Mouse (Mus musculus) CH12.LX (cell line): ENCODE results near the gene Fchsd2. TPM values are rescaled to one million over a fixed set of nuclear protein-coding genes. Genes with fewer than 3 reads are reported as not detected.
A peak's percentile ranks its signal among the peaks of the same experiment; 100 is the strongest.

Experiments
- DNase-seq: peaks from one replicate; pipeline ENCODE4 v3.0.0-alpha.2; 2013; ENCODE audit errors: extremely low read depth
- H3K27ac ChIP-seq: 2 replicates; pipeline ENCODE4 v1.5.1; 2012; ENCODE audit warnings: low read depth, mild to moderate bottlenecking, control low read depth, moderate library complexity; ENCODE audit not compliant: insufficient read depth
- H3K27me3 ChIP-seq: replicated peaks from 2 replicates; pipeline ENCODE3; 2012; ENCODE audit warnings: inconsistent platforms
- H3K36me3 ChIP-seq, 2 experiments: replicated peaks in 1 of 2; 2 replicates each; pipeline versions ENCODE3 to v1.6.1; 2012; ENCODE audit warnings: inconsistent platforms in 1 of 2, low read length in 1 of 2, mild to moderate bottlenecking in 1 of 2, mixed read lengths in 1 of 2, moderate library complexity in 1 of 2; ENCODE audit not compliant: control insufficient read depth in 1 of 2, insufficient read depth in 1 of 2
- H3K4me1 ChIP-seq, 2 experiments: 2 replicates each; pipeline ENCODE4 v1.6.1; 2012; ENCODE audit warnings: inconsistent platforms in 1 of 2, moderate library complexity in 1 of 2; ENCODE audit not compliant: insufficient read depth in 2 of 2, control insufficient read depth in 1 of 2
- H3K4me2 ChIP-seq: 2 replicates; pipeline ENCODE4 v1.6.1; 2012; ENCODE audit warnings: low read depth, mild to moderate bottlenecking, control low read depth; ENCODE audit not compliant: poor library complexity, insufficient read depth, severe bottlenecking
- H3K4me3 ChIP-seq, 3 experiments: fragments of 150-350 bp in 1 of 3; sonication (generic) in 1 of 3; replicated peaks in 1 of 3; 2 replicates each; pipeline versions ENCODE3 to v1.5.1; 2011 to 2012; ENCODE audit warnings: low read depth in 2 of 3, low read length in 2 of 3, mild to moderate bottlenecking in 2 of 3, moderate library complexity in 2 of 3, control low read depth in 1 of 3, improper control_type of control experiment in 1 of 3, inconsistent platforms in 1 of 3, mixed read lengths in 1 of 3; ENCODE audit not compliant: poor library complexity in 1 of 3
- H3K79me2 ChIP-seq: replicated peaks from 2 replicates; pipeline ENCODE4 v1.6.1; 2012; ENCODE audit warnings: mild to moderate bottlenecking, moderate library complexity; ENCODE audit not compliant: control insufficient read depth, poor library complexity, insufficient read depth, severe bottlenecking; ENCODE audit errors: extremely low read depth
- H3K9ac ChIP-seq: 2 replicates; pipeline ENCODE4 v1.6.1; 2012; ENCODE audit warnings: low read depth, mild to moderate bottlenecking, control low read depth, moderate library complexity; ENCODE audit not compliant: insufficient read depth
- H3K9me3 ChIP-seq: replicated peaks from 2 replicates; pipeline ENCODE3; 2012; ENCODE audit warnings: low read length, inconsistent platforms, mixed read lengths
- BHLHE40 ChIP-seq: IDR thresholded peaks from 2 replicates; pipeline ENCODE4 v1.6.1; 2011; ENCODE audit warnings: mild to moderate bottlenecking, low read depth, low read length, improper control_type of control experiment
- CHD1 ChIP-seq: IDR thresholded peaks from 2 replicates; pipeline ENCODE4 v1.6.1; 2012; ENCODE audit warnings: low read depth, low read length, improper control_type of control experiment, inconsistent platforms
- CHD2 ChIP-seq: IDR thresholded peaks from 2 replicates; pipeline ENCODE4 v1.6.1; 2011; ENCODE audit warnings: low read length, improper control_type of control experiment
- ETS1 ChIP-seq: conservative IDR thresholded peaks from 2 replicates; pipeline ENCODE4 v1.6.1; 2012; ENCODE audit warnings: low read depth, mild to moderate bottlenecking, inconsistent platforms, low read length, improper control_type of control experiment, moderate library complexity
- GABPA ChIP-seq: IDR thresholded peaks from 2 replicates; pipeline ENCODE4 v1.6.1; 2012; ENCODE audit warnings: low read depth, low read length, improper control_type of control experiment, inconsistent platforms; ENCODE audit not compliant: insufficient replicate concordance
- HCFC1 ChIP-seq: IDR thresholded peaks from 2 replicates; pipeline ENCODE4 v1.6.1; 2012; ENCODE audit warnings: low read depth, mild to moderate bottlenecking, inconsistent platforms, low read length, improper control_type of control experiment
- IRF4 ChIP-seq: IDR thresholded peaks from 2 replicates; pipeline ENCODE4 v1.6.1; 2014; ENCODE audit warnings: low read depth, mild to moderate bottlenecking, inconsistent platforms, low read length, improper control_type of control experiment
- JUN ChIP-seq: IDR thresholded peaks from 2 replicates; pipeline ENCODE4 v1.6.1; 2011; ENCODE audit warnings: low read depth, mild to moderate bottlenecking, low read length, improper control_type of control experiment, moderate library complexity; ENCODE audit not compliant: insufficient read depth
- MXI1 ChIP-seq: IDR thresholded peaks from 2 replicates; pipeline ENCODE4 v1.6.1; 2011; ENCODE audit warnings: mild to moderate bottlenecking, low read depth, low read length, improper control_type of control experiment
- NELFE ChIP-seq: IDR thresholded peaks from 2 replicates; pipeline ENCODE4 v1.6.1; 2011; ENCODE audit warnings: low read depth, low read length, improper control_type of control experiment
- NRF1 ChIP-seq: IDR thresholded peaks from 2 replicates; pipeline ENCODE4 v1.6.1; 2014; ENCODE audit warnings: low read depth, mild to moderate bottlenecking, inconsistent platforms, low read length, improper control_type of control experiment, moderate library complexity
- PAX5 ChIP-seq: IDR thresholded peaks from 2 replicates; pipeline ENCODE4 v1.6.1; 2012; ENCODE audit warnings: low read length, inconsistent platforms, mixed read lengths
- POLR2A ChIP-seq: IDR thresholded peaks from 2 replicates; pipeline ENCODE4 v1.6.1; 2011; ENCODE audit warnings: low read depth, mild to moderate bottlenecking, improper control_type of control experiment, low read length
- POLR2AphosphoS2 ChIP-seq: IDR thresholded peaks from 2 replicates; pipeline ENCODE4 v1.6.1; 2011; ENCODE audit warnings: low read depth, low read length, improper control_type of control experiment
- SIN3A ChIP-seq: IDR thresholded peaks from 2 replicates; pipeline ENCODE4 v1.6.1; 2012; ENCODE audit warnings: low read length, improper control_type of control experiment, inconsistent platforms
- SMC3 ChIP-seq: IDR thresholded peaks from 2 replicates; pipeline ENCODE4 v1.6.1; 2011; ENCODE audit warnings: low read depth, low read length, improper control_type of control experiment
- TBP ChIP-seq: conservative IDR thresholded peaks from 2 replicates; pipeline ENCODE4 v1.6.1; 2011; ENCODE audit warnings: low read depth, low read length, improper control_type of control experiment
- UBTF ChIP-seq: IDR thresholded peaks from 2 replicates; pipeline ENCODE4 v1.6.1; 2012; ENCODE audit warnings: low read depth, mild to moderate bottlenecking, inconsistent platforms, low read length, improper control_type of control experiment, moderate library complexity
- USF1 ChIP-seq: IDR thresholded peaks from 2 replicates; pipeline ENCODE4 v1.6.1; 2014; ENCODE audit warnings: low read depth, mild to moderate bottlenecking, inconsistent platforms, low read length, improper control_type of control experiment
- USF2 ChIP-seq: conservative IDR thresholded peaks from 2 replicates; pipeline ENCODE4 v1.6.1; 2011; ENCODE audit warnings: low read depth, low read length, improper control_type of control experiment
- ZMIZ1 ChIP-seq: IDR thresholded peaks from 2 replicates; pipeline ENCODE4 v1.6.1; 2012; ENCODE audit warnings: low read depth, mild to moderate bottlenecking, inconsistent platforms, low read length, improper control_type of control experiment
- ZNF384 ChIP-seq: IDR thresholded peaks from 2 replicates; pipeline ENCODE4 v1.6.1; 2012; ENCODE audit warnings: low read depth, low read length, improper control_type of control experiment, inconsistent platforms
- dilution Hi-C: fragments of 300-500 bp; cut with MboI; formaldehyde crosslinking; loops from 2 replicates; pipeline ENCODE4 v1.14.3; 2020; ENCODE audit warnings: low sequenced_read_pairs; ENCODE audit not compliant: extremely low pct_unique_long_range_greater_than_20kb, extremely low pct_ligation_motif_present
- in situ Hi-C: fragments of 300-500 bp; cut with MboI; formaldehyde crosslinking; loops from 3 replicates; pipeline ENCODE4 v1.14.3; 2019; ENCODE audit warnings: low sequenced_read_pairs, low pct_ligation_motif_present, low pct_unique_long_range_greater_than_20kb, mixed read lengths
- polyA plus RNA-seq: library from polyadenylated mRNA; unstranded; fragments of >175 nt; gene quantifications from 2 replicates; pipeline ENCODE4 v1.2.1, GENCODE M21; 2012; ENCODE audit warnings: low read depth; ENCODE audit not compliant: insufficient read length
- total RNA-seq, 2 experiments: library from RNA; depleted of rRNA; stranded (reverse); fragments of 300-350 nt in 1 of 2; fragments of >200 nt in 1 of 2; gene quantifications; 2 replicates each; pipeline ENCODE4 v1.2.3; 2012 to 2014

The Fchsd2 gene
- total and polyA plus RNA-seq, 3 experiments, result 23.8 to 38.2 (median 25.5) TPM

DNA sequence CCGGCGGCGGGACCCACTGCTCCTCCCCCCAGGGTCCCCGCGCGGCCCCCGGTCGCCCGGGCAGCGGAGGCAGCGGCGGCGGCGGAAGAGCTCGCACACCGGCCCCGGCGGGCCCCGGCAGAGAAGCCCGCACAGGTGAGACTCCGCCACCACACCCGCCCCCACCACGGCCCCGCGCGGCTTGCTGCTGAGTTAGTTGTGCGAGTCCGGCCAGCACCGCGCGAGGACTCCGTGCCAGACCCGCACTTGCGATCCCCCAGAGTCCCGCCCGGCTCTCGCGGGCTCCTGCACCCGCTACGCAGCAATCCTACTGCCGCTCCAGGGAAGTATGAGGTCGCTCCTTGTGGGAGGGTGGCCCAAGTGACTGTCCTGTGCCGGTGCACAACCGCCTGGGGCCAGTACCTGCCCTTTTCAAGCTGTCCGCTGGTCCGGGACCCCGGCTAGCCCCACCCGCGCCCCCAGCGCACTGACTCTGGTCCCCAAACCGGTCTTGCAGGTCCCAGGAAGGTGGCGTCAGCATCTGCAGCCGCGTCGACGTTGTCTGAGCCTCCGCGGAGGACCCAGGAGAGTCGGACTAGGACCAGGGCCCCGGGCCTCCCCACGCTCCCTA is 228.7 kb downstream of the Fchsd2 start:
- Histone ChIP-seq H3K36me3 (no peaks in the 10 kb centered on the region), H3K9me3 (no peaks in the 10 kb centered on the region), H3K4me3 (peak overlapping the region; percentile 30 to 66 (median 46)), H3K9ac (peak overlapping the region; percentile 57), H3K27me3 (peaks cover 47% of the 10 kb centered on the region), H3K4me1 (peaks cover 15 to 21% of the 10 kb centered on the region in 2 experiments), H3K4me2 (peak overlapping the region; percentile 97), H3K79me2 (no peaks in the 10 kb centered on the region), H3K27ac (no peak overlapping the region)
- dilution Hi-C loops (no loop called here), in situ Hi-C loops (no loop called here)
- TF ChIP-seq NRF1 (no peak), POLR2AphosphoS2 (no peak), ZNF384 (no peak), ETS1 (no peak), UBTF (no peak), PAX5 (no peak), POLR2A (no peak), SMC3 (no peak), SIN3A (no peak)
- no peak for DNase-seq

DNA sequence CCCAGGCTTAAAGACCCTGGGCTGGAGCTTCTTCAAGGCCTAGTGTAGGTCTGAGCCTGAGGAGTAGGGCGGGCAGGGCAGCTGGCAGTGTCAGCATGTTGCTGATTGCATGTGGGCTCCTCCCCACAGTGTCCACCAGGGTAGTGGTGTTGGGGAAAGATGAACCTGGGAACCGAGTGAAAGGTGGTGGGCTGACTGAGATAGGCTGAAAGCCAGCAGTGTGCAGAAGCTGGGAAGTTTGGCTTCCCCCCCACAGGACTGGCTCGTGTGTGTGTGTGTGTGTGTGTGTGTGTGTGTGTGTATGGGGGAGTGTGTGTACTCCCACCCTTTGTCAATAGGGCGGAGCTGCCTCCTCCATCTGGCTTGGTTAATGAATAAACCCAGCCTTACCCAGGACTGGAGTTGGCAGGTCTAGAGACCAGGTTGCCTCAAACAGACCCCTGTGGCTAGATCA is 230.5 kb downstream of the Fchsd2 start:
- dilution Hi-C loops (no loop called here), in situ Hi-C loops (no loop called here)
- Histone ChIP-seq H3K4me2 (no peak overlapping the region), H3K27me3 (peaks cover 45% of the 10 kb centered on the region), H3K4me3 (no peak overlapping the region), H3K9me3 (no peaks in the 10 kb centered on the region), H3K36me3 (no peaks in the 10 kb centered on the region), H3K79me2 (no peaks in the 10 kb centered on the region), H3K4me1 (peaks cover 10 to 21% of the 10 kb centered on the region in 2 experiments), H3K9ac (no peak overlapping the region), H3K27ac (no peak overlapping the region)
- no peak for TF ChIP-seq TBP
- TF ChIP-seq CHD2, result no peak
- no peak for DNase-seq

DNA sequence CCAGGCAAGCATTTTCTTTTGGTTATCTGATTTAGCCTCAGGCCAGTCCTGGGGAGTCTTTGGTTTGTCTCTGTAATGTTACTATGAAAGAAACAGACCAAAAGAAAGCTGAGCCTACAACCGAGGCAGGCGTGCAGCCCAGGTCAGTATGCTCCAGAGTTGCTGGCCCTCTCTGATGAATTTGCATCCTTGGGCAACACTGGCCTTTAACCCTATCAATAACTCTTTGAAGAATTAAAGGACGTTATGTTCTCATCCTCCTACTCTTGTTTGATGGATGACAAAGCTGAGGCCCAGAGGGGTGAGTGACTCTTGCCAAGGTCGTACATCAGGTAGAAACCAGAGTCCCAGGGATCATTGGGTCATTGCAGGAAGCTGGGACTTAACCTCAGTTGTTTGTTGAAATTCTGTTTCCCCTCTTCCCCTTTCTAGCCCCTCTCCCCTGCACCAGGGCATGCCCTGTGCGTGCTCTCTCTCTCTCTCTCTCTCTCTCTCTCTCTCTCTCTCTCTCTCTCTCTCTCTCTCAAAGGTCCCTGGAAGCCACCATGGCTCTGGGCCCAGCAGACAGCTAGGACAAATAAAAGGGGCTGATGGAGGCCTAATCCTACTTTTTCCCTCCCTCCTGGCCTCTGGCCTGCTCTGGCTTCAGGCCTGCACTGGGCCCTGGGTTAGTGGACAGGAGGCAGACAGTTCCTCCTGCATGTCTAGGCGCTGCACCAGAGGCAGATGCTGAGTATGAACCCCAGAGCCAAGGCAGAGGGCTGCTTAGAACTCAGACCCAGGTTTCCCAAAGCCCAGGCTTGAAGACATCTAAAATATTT is 231.7 kb downstream of the Fchsd2 start:
- in situ Hi-C loops (no loop called here), dilution Hi-C loops (no loop called here)
- TF ChIP-seq CHD1, result no peak
- TF ChIP-seq ZMIZ1, result no peak
- TF ChIP-seq ETS1, result no peak
- no peak for TF ChIP-seq GABPA
- TF ChIP-seq NELFE, result no peak
- TF ChIP-seq BHLHE40, result no peak
- TF ChIP-seq MXI1, result no peak
- no peak for TF ChIP-seq HCFC1
- TF ChIP-seq CHD2, result no peak
- no peak for TF ChIP-seq JUN
- no peak for TF ChIP-seq USF2
- no peak for TF ChIP-seq USF1
- no peak for TF ChIP-seq IRF4
- no peak for TF ChIP-seq TBP
- TF ChIP-seq PAX5, result no peak
- TF ChIP-seq POLR2AphosphoS2, result no peak
- no peak for TF ChIP-seq SMC3
- TF ChIP-seq SIN3A, result no peak
- no peak for DNase-seq
- Histone ChIP-seq H3K36me3 (no peaks in the 10 kb centered on the region), H3K4me3 (no peak overlapping the region), H3K79me2 (no peaks in the 10 kb centered on the region), H3K9me3 (no peaks in the 10 kb centered on the region), H3K4me1 (peaks cover 10 to 21% of the 10 kb centered on the region in 2 experiments), H3K9ac (no peak overlapping the region), H3K27me3 (peaks cover 37% of the 10 kb centered on the region), H3K27ac (no peak overlapping the region), H3K4me2 (no peak overlapping the region)
